Comparison of ENCODE assay signal across 25 mouse cellular contexts in genomic region chr5:105301963-105302362, GRCm38 (mm10). TPM values are rescaled to one million over a fixed set of nuclear protein-coding genes. Genes with fewer than 3 reads are reported as not detected.
A peak's percentile ranks its signal among the peaks of the same experiment; 100 is the strongest.
DNase-seq lines count a peak whose midpoint lies in the region; ATAC-seq and TF ChIP-seq lines count a peak whose summit lies in the region.
"Had no signal": no experiment of that assay in that cellular context is flagged by ENCODE, and none has a peak within 500 bp of the region (broad histone marks: within the 10 kb centered on the region; RNA-seq: fewer than 3 reads in every experiment).

No protein-coding gene starts in this region.

- H3K27me3 ChIP-seq in heart, embryonic 14.5 days (ENCODE audit: control insufficient read depth, insufficient read depth, low read length) = no peaks in the 10 kb centered on the region
- H3K27me3 ChIP-seq in kidney, adult 2 months (replicated peaks; ENCODE audit: control insufficient read depth, insufficient read depth, low read length) = no peaks in the 10 kb centered on the region
- H3K27me3 ChIP-seq in kidney, embryonic 15.5 days = no peaks in the 10 kb centered on the region
- H3K27me3 ChIP-seq: embryonic facial prominence, embryonic 13.5 days; forebrain, embryonic 12.5 days; hindbrain, embryonic 12.5 days; limb, embryonic 13.5 days; midbrain, embryonic 13.5 days; stomach, embryonic 15.5 days had no signal

- no peak for DNase-seq in gastrocnemius, adult 2 months
- no peak for DNase-seq in gastrocnemius, postnatal 14 days
- DNase-seq in heart, postnatal 10 days = no peak
- peak; percentile 76 for DNase-seq in kidney, adult 2 months
- DNase-seq in cerebellum, adult 8-10 months = no peak
- DNase-seq: adrenal gland, postnatal 14 days; cerebellum, adult 2 months; cerebellum, postnatal 36 days; lung, embryonic 14.5 days; thymus, postnatal 36 days had no signal

- 0 out of 2 replicates have a peak overlapping the region, but pooled peaks have one; percentile 21 for H3K9ac ChIP-seq in heart, embryonic 14.5 days (ENCODE audit: low read length)
- H3K9ac ChIP-seq in kidney, embryonic 15.5 days = no peak overlapping the region
- H3K9ac ChIP-seq: embryonic facial prominence, embryonic 13.5 days; forebrain, embryonic 12.5 days; hindbrain, embryonic 12.5 days; limb, embryonic 13.5 days; liver, embryonic 14.5 days; lung, embryonic 14.5 days; midbrain, embryonic 13.5 days; stomach, embryonic 15.5 days had no signal

- 83% methylated on average over 4 of the region's 4 CpGs for WGBS in heart, embryonic 14.5 days
- WGBS in kidney, adult 2 months = 50% methylated on average over 4 of the region's 4 CpGs
- 75% methylated on average over 4 of the region's 4 CpGs for WGBS in kidney, embryonic 15.5 days

- no peak for ATAC-seq in heart, embryonic 14.5 days (ENCODE audit: insufficient number of reproducible peaks, insufficient read depth, low FRiP score, low read depth)
- no peak; the same call in 1 of the 2 replicates for ATAC-seq in kidney, embryonic 15.5 days (replicated peaks; ENCODE audit: low FRiP score)
- ATAC-seq: intestine, postnatal 0 days; midbrain, embryonic 13.5 days had no signal

- no peak overlapping the region for H3K4me3 ChIP-seq in gastrocnemius, adult 2 months
- no peak overlapping the region for H3K4me3 ChIP-seq in heart, embryonic 14.5 days (ENCODE audit: control insufficient read depth in 1 of 2, insufficient read depth in 1 of 2, low read depth in 1 of 2, low read length in 2 of 2)
- H3K4me3 ChIP-seq in kidney, adult 2 months (ENCODE audit: insufficient read depth, low read depth, low read length) = no peak overlapping the region
- H3K4me3 ChIP-seq in kidney, embryonic 15.5 days (replicated peaks) = no peak overlapping the region
- H3K4me3 ChIP-seq: embryonic facial prominence, embryonic 13.5 days; erythroblast, embryonic 14.5 days; forebrain, embryonic 12.5 days; hindbrain, embryonic 12.5 days; limb, embryonic 13.5 days; midbrain, embryonic 13.5 days; stomach, embryonic 15.5 days had no signal

- no peaks in the 10 kb centered on the region for H3K9me3 ChIP-seq in heart, embryonic 14.5 days (ENCODE audit: control insufficient read depth, low read length)
- no peaks in the 10 kb centered on the region for H3K9me3 ChIP-seq in kidney, embryonic 15.5 days (replicated peaks)
- H3K9me3 ChIP-seq: embryonic facial prominence, embryonic 13.5 days; forebrain, embryonic 12.5 days; hindbrain, embryonic 12.5 days; limb, embryonic 13.5 days; midbrain, embryonic 13.5 days; stomach, embryonic 15.5 days had no signal

- no peaks in the 10 kb centered on the region for H3K36me3 ChIP-seq in heart, embryonic 14.5 days (ENCODE audit: control insufficient read depth, insufficient read depth, low read length)
- H3K36me3 ChIP-seq in kidney, adult 2 months (ENCODE audit: control insufficient read depth, insufficient read depth, low read length) = no peaks in the 10 kb centered on the region
- no peaks in the 10 kb centered on the region for H3K36me3 ChIP-seq in kidney, embryonic 15.5 days
- H3K36me3 ChIP-seq: embryonic facial prominence, embryonic 13.5 days; forebrain, embryonic 12.5 days; hindbrain, embryonic 12.5 days; limb, embryonic 13.5 days; midbrain, embryonic 13.5 days; stomach, embryonic 15.5 days had no signal

- TF ChIP-seq POLR2A in kidney, adult 2 months (IDR thresholded peaks at IDR 0.05; ENCODE audit: low read depth, low read length) = no peak

- peak overlapping the region; percentile 58; the same call in 1 of the 2 replicates for H3K27ac ChIP-seq in gastrocnemius, adult 2 months
- peak overlapping the region; percentile 82 to 84 for H3K27ac ChIP-seq in heart, embryonic 14.5 days (replicated peaks in 1 of 2; ENCODE audit: control insufficient read depth in 1 of 2, insufficient read depth in 1 of 2, low read depth in 2 of 2, low read length in 2 of 2)
- no peak overlapping the region; the same call in 1 of the 2 replicates for H3K27ac ChIP-seq in kidney, adult 2 months (ENCODE audit: insufficient read depth, low read depth, low read length)
- H3K27ac ChIP-seq in kidney, embryonic 15.5 days = no peak overlapping the region
- H3K27ac ChIP-seq: embryonic facial prominence, embryonic 13.5 days; forebrain, embryonic 12.5 days; hindbrain, embryonic 12.5 days; limb, embryonic 13.5 days; liver, embryonic 14.5 days; midbrain, embryonic 13.5 days; stomach, embryonic 15.5 days had no signal

- H3K4me2 ChIP-seq in heart, embryonic 14.5 days (ENCODE audit: low read length) = 0 out of 2 replicates have a peak overlapping the region, but pooled peaks have one; percentile 13
- H3K4me2 ChIP-seq in kidney, embryonic 15.5 days = no peak overlapping the region
- H3K4me2 ChIP-seq: embryonic facial prominence, embryonic 13.5 days; forebrain, embryonic 12.5 days; hindbrain, embryonic 12.5 days; limb, embryonic 13.5 days; lung, embryonic 14.5 days; midbrain, embryonic 13.5 days; stomach, embryonic 15.5 days had no signal

- H3K4me1 ChIP-seq in heart, embryonic 14.5 days (ENCODE audit: control insufficient read depth in 2 of 2, insufficient read depth in 2 of 2, low read length in 2 of 2) = peaks cover 10 to 26% of the 10 kb centered on the region in 2 experiments
- H3K4me1 ChIP-seq in kidney, adult 2 months (ENCODE audit: control insufficient read depth, insufficient read depth, low read length) = no peaks in the 10 kb centered on the region
- no peaks in the 10 kb centered on the region for H3K4me1 ChIP-seq in kidney, embryonic 15.5 days
- H3K4me1 ChIP-seq: embryonic facial prominence, embryonic 13.5 days; forebrain, embryonic 12.5 days; limb, embryonic 13.5 days; midbrain, embryonic 13.5 days; stomach, embryonic 15.5 days had no signal

- intact Hi-C loops in gastrocnemius, adult 2 months (cut with DNase I) = no loop called here
- intact Hi-C loops in gastrocnemius, postnatal 14 days (cut with DNase I; ENCODE audit: low total_unique reads) = no loop called here
- intact Hi-C loops in heart, postnatal 10 days (cut with DNase I) = no loop called here

- no peak for TF ChIP-seq CTCF in gastrocnemius, adult 2 months (IDR thresholded peaks at IDR 0.05)
- no peak for TF ChIP-seq CTCF in kidney, adult 2 months (conservative IDR thresholded peaks at IDR 0.05; ENCODE audit: insufficient read depth, insufficient read length, low read depth, low read length)

RNA-seq across cellular contexts. Expression of gene Gbp6, which starts 8.5 kb away (rescaled TPM):
- total RNA-seq in gastrocnemius, adult 2 months (2021) = 1 to 10 TPM; 3.8 to 4.1 TPM
- 1 to 10 TPM in 1 of 2 experiments, under 1 TPM in 1; 0.70 to 1.0 TPM for total RNA-seq in gastrocnemius, postnatal 14 days (2021)
- 2.2 and 2.4 TPM in 2 replicates for polyA plus RNA-seq in heart, embryonic 14.5 days (2014; fragmentation: Nextera tagmentation; extraction: Ambion mirVana)
- total RNA-seq in heart, postnatal 10 days (2021) = 1 to 10 TPM; 2.3 to 3.0 TPM
- 3.5 and 4.2 TPM in 2 replicates for polyA plus RNA-seq in kidney, adult 2 months (2012; rRNA removed)
- 0.56 and 0.91 TPM in 2 replicates for polyA plus RNA-seq in kidney, embryonic 15.5 days (2015; fragmentation: Nextera tagmentation; extraction: Ambion mirVana)
- polyA plus RNA-seq: erythroblast, embryonic 14.5 days had no signal

RNA-seq across cellular contexts. Expression of gene Gm43302, which starts 8.5 kb away (rescaled TPM):
- total RNA-seq in gastrocnemius, adult 2 months (2021) = under 1 TPM; 0.08 to 0.89 TPM
- not detected for total RNA-seq in gastrocnemius, postnatal 14 days (2021)
- 0.15 TPM in 1 of 2 replicates, not detected in the other for polyA plus RNA-seq in heart, embryonic 14.5 days (2014; fragmentation: Nextera tagmentation; extraction: Ambion mirVana)
- under 1 TPM in 1 of 2 experiments, not detected in 1; 0.07 TPM for total RNA-seq in heart, postnatal 10 days (2021)
- polyA plus RNA-seq in kidney, adult 2 months (2012; rRNA removed) = 1.8 and 2.8 TPM in 2 replicates
- 0.31 TPM in 1 of 2 replicates, not detected in the other for polyA plus RNA-seq in kidney, embryonic 15.5 days (2015; fragmentation: Nextera tagmentation; extraction: Ambion mirVana)
- total RNA-seq: gastrocnemius, postnatal 4 days; layer of hippocampus, adult 8-10 months; megakaryocyte, adult 5-6 weeks; neutrophil, adult 5-6 weeks had no signal
- polyA plus RNA-seq: embryonic facial prominence, embryonic 13.5 days; erythroblast, embryonic 14.5 days; forebrain, embryonic 12.5 days; intestine, postnatal 0 days; limb, embryonic 13.5 days; midbrain, embryonic 13.5 days; stomach, embryonic 15.5 days had no signal

Comparison
In these comparisons a context has a peak if more than half of its experiments do, and no peak if none do; other contexts are left out.
1. H3K27ac ChIP-seq: peak in gastrocnemius, adult 2 months (single experiment) and heart, embryonic 14.5 days (2 of 2); none in kidney, adult 2 months (single experiment) and kidney, embryonic 15.5 days (single experiment).